Mouse (Mus musculus): ENCODE data around the gene Ap1b1.

Ap1b1 gene

DNA sequence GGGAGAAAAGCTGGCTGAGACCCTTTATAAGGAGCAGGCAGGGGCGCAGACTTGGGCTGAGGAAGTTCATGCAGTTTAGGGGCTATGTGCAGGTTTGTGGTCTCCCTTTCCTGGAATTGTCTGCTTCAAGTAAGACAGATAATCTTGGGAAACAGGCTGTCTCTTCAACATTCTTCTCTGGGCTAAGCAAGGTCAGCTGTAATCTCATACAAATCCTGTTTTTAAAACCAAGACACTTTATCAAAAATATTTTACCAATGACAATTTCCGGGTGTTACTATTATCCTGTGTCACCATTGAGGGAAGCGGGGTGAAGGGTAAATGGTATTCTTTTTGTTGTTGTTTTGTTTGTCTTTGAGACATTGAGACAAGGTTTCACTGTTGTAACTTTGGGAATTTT is 1.8 kb upstream of the Ap1b1 start:
- DNase-seq (ENCODE audit: low spot score in 2 of 2): no peak

DNA sequence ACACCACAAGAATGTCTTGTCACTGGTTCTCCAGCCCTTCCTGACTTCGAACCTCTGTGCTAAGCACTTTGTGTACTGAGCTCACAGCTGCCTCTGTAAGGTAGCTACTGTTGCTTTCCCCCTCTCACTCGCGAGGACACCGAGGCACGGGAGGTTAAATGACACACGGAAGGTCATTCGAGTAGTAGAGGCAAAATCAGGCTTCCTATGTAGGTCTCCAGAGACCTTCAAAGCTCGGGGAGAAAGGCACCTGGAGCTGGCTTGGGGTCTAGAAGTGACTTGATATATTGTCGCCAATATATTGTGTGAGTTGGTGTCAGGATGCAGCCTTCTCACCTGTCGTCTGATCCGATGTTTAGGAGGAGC is 846 bp downstream of the Ap1b1 start:
- no peak for DNase-seq (ENCODE audit: low spot score in 2 of 2)

DNA sequence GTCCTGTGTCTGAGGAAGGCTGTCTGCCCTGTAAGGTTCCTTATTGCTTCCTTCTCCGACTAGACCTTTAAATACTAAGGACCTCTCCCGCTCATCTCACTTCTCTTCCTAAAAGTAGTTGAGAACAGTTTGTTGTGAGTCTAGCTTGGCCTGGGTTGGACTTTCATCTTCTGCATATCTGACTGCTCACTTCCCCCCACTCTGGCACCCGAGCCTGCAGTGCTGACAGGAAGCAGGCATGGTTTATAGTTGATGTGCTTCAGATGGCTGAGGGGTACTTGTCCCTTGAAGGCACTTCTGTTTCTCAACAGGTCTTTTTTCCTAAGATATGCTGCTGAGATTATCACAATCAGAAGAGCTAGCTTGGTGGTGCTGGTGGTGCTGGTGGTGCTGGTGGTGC is 2.6 kb downstream of the Ap1b1 start:
- DNase-seq (ENCODE audit: low spot score in 2 of 2): peak in 1 of 2 experiments; percentile 24

DNA sequence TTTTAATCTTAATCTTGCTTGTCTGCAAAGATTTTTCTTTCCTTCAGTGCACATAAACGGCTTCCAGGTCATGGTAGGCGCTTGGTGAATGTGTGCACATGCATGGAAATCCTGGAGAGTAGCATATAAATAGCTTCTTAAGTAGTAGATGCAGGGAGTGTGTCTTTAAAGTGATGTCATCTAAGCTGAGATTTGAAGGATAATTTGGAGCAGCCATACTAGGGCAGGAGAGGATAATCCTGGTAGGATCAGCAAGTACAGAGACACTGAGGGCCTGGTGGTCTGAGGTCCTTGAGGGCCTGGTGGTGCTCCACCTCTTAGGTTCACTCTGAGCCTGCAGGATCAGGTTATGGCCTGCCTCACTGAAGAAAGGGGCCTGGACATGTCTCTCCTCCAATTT is 5.8 kb downstream of the Ap1b1 start:
- no peak for DNase-seq (ENCODE audit: low spot score in 2 of 2)

DNA sequence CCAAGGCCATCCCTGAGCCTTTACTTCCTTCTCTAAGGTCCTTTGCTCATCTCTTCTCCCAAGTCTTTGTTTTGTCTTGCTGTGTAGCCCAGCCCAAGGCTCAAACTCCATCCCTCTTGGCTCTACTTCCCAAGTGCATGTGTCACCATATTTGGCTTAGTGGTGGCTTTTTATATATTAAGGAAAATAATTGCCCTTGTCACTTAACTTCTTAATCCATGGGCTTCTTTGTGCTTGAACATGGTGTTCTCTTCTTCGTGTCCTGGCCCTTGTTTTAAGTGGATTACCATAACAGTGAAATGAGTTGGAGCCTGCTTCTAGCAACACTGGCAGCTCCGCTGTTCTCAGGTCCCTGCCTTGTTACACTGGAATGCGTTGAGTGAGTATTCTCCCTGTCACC is 9.1 kb downstream of the Ap1b1 start:
- DNase-seq (ENCODE audit: low spot score in 2 of 2): no peak

DNA sequence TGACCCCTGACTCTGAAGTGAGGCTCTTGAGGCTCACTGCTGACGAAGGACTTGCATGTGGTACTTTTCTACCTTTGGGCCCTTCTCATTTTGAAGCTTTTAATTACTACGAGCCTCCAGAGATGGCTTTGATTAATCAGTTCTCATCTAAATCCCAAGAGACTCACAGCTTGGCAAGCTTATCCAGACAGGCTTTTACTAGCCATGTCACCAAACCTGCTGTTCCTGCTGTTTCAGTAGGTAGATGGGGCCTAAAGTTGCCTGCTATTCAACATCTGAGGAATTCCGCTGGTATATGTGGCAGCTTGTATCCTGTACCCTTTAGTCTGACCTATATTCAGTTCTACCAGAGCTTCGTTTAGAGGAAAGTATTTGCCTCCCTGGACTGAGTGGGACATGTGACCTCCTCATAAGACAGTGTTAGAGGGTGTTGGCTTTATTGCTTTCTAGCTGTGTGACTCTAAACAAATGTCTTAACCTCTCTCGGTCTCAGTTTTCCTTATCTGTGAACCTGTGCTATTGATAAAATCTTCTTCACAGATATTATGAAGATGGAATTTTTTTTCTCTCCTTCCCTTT is 10.1 kb downstream of the Ap1b1 start:
- no peak for DNase-seq (ENCODE audit: low spot score in 2 of 2)

DNA sequence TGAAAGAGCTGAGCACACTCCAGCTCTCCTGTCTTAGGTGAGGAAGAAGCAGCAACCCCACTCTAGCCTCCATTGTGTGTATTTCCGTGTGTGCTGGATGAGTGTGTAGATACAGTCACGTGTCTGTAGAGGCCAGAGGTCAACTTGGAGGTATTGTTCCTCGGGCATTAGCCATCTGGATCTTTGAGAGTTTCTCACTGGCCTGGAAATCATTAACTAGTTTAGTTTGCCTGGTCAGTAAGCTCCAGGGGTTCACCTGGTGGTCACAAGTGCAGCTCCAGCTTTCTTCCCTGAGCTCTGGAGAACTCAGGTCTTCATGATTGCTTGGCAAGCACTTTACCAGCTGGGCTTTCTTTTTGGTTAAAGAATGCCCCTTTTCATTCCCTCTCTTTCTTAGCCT is 11.7 kb downstream of the Ap1b1 start:
- no peak for DNase-seq (ENCODE audit: low spot score in 2 of 2)

DNA sequence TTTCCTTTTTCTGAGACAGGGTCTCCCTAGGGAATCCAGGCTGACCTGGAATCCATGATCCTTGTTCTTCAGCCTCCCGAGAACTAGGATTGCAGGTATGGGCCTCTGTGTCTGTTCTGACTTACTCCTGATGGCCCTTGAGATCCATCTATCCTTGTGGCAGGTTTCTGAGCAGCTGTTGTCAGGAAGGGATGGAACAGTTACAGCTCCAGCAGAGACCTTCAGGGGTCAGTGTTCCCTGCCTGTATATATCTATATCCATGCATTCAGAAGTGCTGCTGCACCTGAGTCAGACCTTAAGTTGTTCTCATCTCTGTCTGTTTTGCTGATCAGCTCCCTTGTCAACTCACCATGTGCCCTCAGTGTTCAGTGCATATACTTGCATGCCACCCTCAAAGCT is 12.1 kb downstream of the Ap1b1 start:
- no peak for DNase-seq (ENCODE audit: low spot score in 2 of 2)

DNA sequence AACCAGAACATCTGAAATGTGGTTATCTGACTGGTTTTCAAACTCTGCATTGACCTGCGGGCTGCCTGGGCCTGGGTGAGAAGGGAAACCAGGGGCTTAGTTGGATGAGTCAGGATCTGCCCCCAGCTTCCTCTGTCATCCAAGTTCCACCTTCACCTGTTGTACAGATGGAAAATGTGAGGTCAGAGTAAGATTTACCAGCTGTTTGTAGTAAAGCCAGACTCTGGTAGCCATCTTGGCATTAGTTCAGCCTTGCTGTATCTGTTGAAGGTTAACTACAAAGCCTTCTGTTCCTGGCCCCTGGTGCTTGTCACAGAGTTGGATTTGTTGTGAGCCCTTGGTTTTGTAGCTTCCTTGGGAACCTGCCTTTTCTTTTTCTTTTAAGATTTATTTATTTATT is 13.6 kb downstream of the Ap1b1 start:
- no peak for DNase-seq (ENCODE audit: low spot score in 2 of 2)

DNA sequence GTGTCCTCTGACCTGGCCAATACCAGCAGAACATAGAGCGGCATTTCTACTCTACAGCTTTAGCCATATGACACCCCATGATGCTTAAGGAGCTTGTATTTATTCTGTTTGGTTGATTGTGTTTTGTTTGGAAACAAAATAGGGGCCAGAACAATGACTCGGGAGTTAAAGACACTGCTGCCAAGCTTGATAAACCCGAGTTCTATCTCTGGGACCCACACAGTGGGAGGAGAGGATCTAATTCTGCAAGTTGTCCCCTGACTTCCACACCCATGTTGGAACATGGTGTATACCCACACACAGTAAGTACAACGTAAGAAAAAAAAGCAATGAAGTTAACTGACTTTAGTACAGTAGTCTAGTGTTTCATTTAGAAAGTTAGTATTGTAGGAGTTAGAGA is 16.2 kb downstream of the Ap1b1 start:
- DNase-seq (ENCODE audit: low spot score in 2 of 2): no peak

DNA sequence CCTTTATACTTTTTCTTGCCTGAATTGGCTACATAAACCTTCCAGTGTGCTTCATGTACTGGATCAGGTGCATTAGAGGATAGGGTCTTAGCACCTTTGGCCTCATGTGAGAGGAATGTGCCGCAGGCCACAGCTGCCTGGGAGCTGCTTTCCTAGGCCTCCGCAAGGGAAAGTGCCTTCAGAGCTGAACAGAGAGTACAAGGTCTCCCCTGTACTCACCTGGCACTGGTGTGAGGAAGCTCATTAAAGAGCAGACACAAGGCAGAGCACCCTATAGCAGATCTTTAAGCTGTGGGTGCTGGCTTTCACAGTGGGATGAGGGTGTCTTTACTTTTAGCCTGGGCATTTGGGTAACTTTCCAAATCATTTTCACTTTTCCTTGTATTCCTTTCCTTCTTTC is 18.9 kb downstream of the Ap1b1 start:
- DNase-seq (ENCODE audit: low spot score in 2 of 2): no peak

DNA sequence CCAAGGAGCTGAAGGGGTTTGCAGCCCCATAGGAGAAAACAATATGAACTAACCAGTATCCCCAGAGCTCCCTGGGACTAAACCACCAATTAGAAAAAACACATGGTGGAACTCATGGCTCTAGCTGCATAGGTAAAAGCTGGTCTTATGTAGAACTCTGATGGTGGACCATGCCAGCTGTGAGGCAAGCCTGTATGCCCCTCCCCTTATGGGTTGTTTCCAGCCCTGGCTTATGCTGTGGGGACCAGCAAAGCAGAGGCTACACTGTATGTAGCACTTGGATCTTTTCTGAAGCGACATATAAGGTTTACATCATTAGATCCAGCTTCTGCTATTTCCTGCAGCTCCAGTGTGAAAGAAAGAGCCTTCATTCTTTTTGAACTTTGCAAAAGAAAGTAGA is 20.6 kb downstream of the Ap1b1 start:
- DNase-seq (ENCODE audit: low spot score in 2 of 2): no peak

DNA sequence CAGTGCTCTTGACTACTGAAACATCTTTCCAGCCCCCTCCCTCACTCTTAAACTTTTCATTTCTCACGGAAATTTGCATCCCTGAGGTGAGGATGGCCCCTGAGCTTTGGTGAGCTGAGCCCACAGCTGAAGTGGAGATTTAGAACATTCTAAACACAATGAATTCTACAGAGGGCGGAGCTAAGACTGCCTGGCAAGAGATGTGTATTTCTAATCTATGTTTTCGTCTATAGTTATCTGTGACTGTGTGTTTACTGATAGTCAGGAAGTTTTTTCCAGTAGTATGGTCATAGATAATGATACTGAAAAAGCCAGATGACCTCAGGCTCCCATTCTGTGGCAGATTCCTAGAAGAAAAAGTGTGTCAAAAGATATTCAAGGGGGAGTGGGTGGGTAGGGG is 22.2 kb downstream of the Ap1b1 start:
- no peak for DNase-seq (ENCODE audit: low spot score in 2 of 2)

DNA sequence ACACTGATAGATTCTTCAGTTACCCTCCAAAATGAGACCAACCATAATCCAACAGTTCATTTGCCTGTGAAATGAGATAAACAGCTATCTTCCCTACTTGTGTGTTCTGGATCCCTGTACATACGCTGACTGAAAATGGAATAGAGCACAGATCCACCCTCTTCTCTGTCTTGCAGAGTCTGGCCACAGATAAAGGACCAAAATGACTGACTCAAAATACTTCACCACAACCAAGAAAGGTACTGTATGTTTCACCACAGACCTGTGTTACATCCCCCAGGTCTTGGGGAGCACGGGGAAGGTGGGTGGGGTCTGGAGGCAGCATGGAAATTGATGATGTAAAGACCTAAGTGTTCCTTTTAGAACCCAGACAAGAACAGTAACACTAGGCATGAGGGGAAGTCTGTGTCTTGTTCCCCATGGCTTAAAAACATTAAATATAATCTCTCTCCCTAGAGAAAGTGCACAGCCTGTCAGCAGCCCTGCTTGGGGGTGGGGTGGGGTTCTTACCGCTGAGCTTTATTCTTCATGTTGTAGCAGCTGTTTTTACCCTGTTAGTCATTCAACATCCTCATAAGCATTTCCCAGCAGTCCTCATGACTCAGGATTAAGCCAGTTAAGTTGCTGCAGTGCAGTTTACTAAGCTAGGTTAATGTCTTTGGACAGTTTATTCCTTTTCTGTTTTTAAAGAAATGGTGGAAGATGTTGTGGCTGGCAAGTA is 22.9 kb downstream of the Ap1b1 start:
- no peak for DNase-seq (ENCODE audit: low spot score in 2 of 2)

DNA sequence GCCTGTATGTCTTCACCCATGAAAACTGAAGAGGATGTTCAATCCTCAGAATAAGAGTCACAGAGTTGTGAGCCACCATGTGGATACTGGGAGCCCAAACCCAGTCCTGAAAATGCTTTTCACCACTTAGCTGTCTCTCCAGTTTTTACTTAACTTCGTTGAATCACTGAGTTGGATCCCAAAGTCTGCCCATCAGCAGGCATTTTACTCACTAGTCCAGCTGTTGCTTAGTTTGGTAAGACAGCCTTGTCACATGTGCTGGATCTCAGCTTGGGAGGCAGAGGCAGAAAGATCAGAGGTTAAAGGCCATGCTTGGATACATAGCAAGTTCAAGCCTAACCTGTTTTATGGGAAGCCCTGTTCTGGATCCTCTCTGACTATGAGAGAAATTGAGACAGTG is 23.6 kb downstream of the Ap1b1 start:
- DNase-seq (ENCODE audit: low spot score in 2 of 2): no peak

DNA sequence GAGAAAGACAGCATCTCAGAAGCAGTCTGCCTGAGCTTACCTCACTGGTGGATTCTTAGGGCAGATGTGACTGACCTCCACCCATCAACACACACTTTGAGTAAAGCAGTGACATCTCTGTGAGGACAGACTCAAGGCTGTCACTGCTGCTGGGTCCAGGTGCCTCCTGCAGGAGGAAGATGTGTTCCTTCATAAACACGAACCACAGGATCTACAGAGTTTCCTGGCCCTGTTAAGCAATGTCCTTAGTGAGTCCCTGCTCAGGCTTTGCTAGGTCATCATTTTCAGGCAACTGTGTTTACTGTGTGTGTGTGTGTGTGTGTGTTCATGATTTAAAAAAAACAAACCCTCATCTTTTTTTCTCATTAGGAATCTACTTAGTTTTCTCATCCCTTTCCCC is 24.9 kb downstream of the Ap1b1 start:
- DNase-seq (ENCODE audit: low spot score in 2 of 2): no peak

DNA sequence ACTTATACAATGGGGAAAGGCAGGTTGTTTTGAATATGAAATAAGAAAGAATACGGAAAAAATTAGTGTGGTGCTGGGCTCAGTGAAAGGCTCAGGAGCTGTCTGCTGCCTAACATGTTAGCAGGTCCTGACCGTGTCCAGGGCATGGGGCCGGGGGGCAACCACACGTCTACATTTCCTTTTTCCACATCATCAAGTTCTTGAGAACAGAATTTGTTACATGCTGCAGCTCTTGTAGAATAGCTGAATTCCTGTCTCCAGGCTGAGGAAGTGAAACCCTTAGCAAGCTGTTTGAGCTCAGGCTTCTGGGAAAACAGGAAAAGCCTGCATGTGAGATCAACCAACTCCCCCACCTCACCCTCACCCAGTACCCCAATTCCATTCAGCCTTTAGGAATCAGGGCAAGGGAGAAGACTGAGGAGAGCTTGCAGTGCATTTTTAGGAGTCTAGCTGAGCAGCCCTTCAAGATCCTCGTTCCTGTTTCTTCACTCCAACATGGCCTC is 25.6 kb downstream of the Ap1b1 start:
- peak; percentile 26 to 62 for DNase-seq (ENCODE audit: low spot score in 2 of 2)

DNA sequence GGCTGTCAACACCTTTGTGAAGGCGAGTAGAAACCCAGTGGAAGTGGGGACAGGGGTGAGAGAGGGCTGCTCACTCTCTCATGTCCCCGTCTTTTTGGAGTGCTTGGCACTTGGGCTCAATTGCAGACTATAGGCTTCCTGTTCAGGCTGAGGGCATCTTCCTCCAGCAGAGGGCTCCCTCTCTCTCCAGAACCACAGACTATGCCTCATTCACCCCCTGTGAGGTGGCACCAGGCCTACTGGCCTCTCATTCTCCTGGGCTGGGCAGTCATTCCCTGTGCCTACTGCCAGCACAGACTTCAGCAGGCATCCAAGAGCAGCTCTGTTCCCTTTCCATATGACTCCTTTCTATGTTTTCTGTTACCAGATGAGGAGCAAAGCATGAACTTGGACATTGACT is 29.1 kb downstream of the Ap1b1 start:
- peak; percentile 61 to 71 for DNase-seq (ENCODE audit: low spot score in 2 of 2)

DNA sequence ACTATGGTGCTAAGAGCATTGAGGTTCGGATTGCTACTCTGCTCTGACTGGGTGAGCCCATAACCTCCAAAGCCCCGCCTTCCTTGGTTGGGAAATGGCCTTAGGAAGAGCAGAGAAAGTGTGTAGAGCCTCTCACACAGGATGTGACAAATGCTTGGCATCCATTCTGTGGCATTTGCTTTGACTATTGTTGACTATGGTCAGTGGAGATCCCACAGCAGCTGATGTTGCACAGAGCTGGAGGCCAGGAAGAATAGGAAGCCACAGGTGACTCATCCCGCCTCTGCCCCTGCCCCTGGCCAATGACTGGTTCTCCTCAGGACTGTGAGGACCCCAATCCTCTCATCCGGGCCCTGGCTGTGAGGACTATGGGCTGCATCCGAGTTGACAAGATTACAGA is 29.7 kb downstream of the Ap1b1 start:
- DNase-seq (ENCODE audit: low spot score in 2 of 2): no peak

DNA sequence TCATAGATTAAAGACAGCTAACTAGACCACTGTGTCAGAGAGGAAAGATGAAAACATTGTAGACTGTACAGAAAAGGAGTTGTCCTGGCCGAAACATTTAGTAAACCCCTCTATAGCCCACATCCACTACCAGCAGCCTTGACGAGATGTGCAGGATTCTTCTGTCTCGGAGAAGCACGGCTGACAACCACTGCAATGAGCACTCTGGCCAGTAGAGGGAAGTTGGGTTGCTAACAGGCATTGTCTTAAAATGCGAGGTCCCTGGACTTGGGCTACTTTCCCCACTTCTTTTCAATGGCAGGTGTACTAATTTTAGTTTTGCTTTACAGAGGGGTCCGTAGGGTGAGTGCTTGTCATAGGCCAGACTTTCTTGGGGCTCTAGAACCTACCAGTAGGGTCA is 30.9 kb downstream of the Ap1b1 start:
- no peak for DNase-seq (ENCODE audit: low spot score in 2 of 2)

DNA sequence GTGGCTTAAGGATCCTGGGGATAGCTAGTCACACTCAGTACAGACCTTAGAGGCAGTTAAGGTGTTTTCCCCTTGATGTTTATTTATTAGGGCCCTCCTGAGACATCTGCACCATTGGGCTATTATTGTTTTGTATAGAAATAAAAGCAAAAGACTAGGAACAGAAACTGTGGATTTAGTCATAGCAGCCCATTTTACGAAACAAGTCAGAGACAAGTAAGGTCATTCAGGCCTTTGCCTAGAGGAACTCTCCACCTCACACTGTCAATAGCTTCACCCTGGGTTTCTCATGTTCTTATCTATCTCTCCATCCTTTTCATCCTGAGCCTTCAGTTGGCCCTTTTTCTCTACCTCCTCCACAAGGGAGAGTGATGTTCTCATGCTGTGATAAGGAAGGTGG is 38.5 kb downstream of the Ap1b1 start:
- DNase-seq (ENCODE audit: low spot score in 2 of 2): no peak

DNA sequence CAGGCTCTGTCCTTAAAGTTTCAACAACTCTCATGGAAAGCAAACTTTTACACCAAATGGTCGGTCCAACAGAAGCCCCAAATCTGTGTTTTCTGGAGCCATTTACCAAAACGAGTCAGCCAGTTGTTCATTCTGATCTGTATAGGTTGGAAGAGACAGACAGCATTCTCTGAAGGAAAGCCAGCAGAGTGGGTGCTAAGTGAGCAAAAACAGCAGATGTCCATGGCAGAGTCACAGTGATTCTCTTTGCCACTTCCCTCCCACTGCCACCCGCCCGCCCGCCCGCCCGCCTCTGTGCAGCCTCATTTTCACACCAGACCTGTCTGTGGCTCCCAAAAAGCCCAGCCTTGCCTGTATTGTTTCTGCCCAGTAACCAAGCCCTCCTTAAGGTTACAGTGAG is 41.6 kb downstream of the Ap1b1 start:
- DNase-seq (ENCODE audit: low spot score in 2 of 2): no peak

DNA sequence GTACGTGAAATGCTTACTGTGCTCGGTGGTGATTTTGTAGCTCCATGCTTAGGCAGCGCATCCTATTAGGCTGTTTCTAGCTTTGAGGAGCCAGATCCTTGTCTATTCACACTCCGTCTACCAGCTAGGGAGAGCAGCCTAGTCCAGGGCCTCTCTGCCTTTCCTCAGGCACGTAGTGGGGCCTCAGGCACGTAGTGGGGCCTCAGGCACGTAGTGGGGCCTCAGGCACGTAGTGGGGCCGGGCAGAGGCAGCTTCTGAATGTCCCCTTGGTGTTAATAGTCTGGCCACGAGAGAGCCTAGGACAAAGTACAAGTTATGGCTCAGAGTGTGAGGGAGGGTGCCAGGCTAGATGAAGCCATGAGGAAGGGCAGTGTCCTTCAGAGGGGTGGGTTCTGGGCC is 46.1 kb downstream of the Ap1b1 start:
- no peak for DNase-seq (ENCODE audit: low spot score in 2 of 2)

DNA sequence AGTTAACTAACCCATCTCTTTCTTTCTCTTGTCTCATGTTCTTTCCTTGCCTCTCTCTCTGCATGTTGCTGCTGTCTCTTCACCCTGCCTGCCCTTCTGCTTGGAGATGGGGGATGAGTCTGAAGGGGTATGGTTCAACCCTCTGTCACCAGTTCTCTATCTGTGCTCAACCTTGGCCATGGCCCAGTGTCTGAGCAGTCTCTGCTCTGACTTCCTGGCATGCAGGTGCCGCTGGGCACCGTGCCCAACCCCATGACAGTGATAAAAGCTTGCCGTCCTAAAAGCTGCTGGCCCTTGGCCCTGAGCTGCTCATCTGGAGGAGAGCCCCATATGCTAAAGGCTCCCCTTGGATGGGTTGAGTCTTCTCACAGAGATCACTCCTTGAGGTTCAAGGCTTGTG is 46.5 kb downstream of the Ap1b1 start:
- peak; percentile 48 to 72 for DNase-seq (ENCODE audit: low spot score in 2 of 2)
